Mouse (Mus musculus) liver, embryonic 14.5 days (tissue): ENCODE measurements around the gene Arfip1.

Source experiments
- CTCF ChIP-seq: IDR thresholded peaks from 2 replicates; pipeline ENCODE4 v1.5.1; 2016; ENCODE audit warnings: antibody characterized with exemption, low read depth, control low read depth
- EP300 ChIP-seq: IDR thresholded peaks from 2 replicates; pipeline ENCODE4 v1.6.1; 2016; ENCODE audit warnings: antibody characterized with exemption, low read depth

DNA sequence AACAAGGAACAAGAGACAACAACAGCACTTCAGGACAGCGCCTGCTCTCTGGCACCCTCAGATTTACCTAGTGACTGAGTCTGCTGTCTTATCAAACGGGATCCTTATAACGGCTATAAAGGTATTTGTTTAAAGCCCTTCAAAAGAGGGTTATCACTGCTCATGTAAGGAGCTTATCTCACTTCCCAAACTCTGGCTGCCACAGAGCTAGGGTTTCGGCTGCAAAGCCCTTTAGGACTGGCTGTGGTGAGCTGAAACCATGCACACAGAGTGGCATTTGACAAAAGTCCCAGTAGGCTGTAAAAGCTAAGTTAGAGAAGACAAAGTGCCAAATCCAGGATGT, 114.3 kb downstream of the Arfip1 start:
- TF ChIP-seq CTCF (no peak), EP300 (peak; percentile 86)
